Mouse (Mus musculus) heart, adult 2 months (tissue): ENCODE results near the gene Olfr270.

Experiments used
- CTCF ChIP-seq: fragments of 200-600 bp; IDR thresholded peaks from 2 replicates; pipeline ENCODE4 v1.8.1; 2022; ENCODE audit warnings: antibody characterized with exemption, mild to moderate bottlenecking, moderate library complexity
- EP300 ChIP-seq: fragments of 200-500 bp; IDR thresholded peaks from 2 replicates; pipeline ENCODE4 v1.6.1; 2011; ENCODE audit warnings: low read depth, low read length, control low read depth; ENCODE audit not compliant: insufficient read depth
- POLR2A ChIP-seq: fragments of 200-500 bp; IDR thresholded peaks from 2 replicates; pipeline ENCODE4 v1.6.1; 2011; ENCODE audit warnings: mild to moderate bottlenecking, low read depth, low read length, control low read depth; ENCODE audit not compliant: insufficient read depth

- no peak for TF ChIP-seq POLR2A
- TF ChIP-seq CTCF, result no peak
- no peak for TF ChIP-seq EP300
Measured at GRCm38 (mm10) chr4:52930480-52930879, 33.9 kb upstream of the Olfr270 start.
